Mouse (Mus musculus): ENCODE measurements around the gene Fbln2.

Gene Fbln2

GRCm38 (mm10) chr6:91295431-91295830 lies 83.2 kb downstream of the Fbln2 start:
- in situ Hi-C loops (cut with MboI; ENCODE audit: unreplicated experiment in 2 of 2) = loop anchor here (25.0 kb wide), 2 partner anchors 683 to 967 kb away; partner anchors contain the start of gene Slc41a3 (in 1 of the 2)

GRCm38 (mm10) chr6:91298828-91299227 lies 86.6 kb downstream of the Fbln2 start:
- in situ Hi-C loops (cut with MboI; ENCODE audit: unreplicated experiment in 2 of 2) = loop anchor here (25.0 kb wide), 2 partner anchors 687 to 963 kb away; partner anchors contain the start of gene Slc41a3 (in 1 of the 2)

- in situ Hi-C loops (cut with MboI; ENCODE audit: unreplicated experiment in 2 of 2) = no loop called here
Observed at GRCm38 (mm10) chr6:91300079-91300478, 87.8 kb downstream of the Fbln2 start.

GRCm38 (mm10) chr6:91301839-91302238 lies 89.6 kb downstream of the Fbln2 start:
- in situ Hi-C loops (cut with MboI; ENCODE audit: unreplicated experiment in 2 of 2) = no loop called here

- in situ Hi-C loops (cut with MboI; ENCODE audit: unreplicated experiment in 2 of 2) = no loop called here
Observed at GRCm38 (mm10) chr6:91302337-91302736, 90.1 kb downstream of the Fbln2 start.

- in situ Hi-C loops (cut with MboI; ENCODE audit: unreplicated experiment in 2 of 2) = no loop called here
Observed at GRCm38 (mm10) chr6:91304172-91304571, 91.9 kb downstream of the Fbln2 start.

- in situ Hi-C loops (cut with MboI; ENCODE audit: unreplicated experiment in 2 of 2) = no loop called here
Observed at GRCm38 (mm10) chr6:91307972-91308371, 95.7 kb downstream of the Fbln2 start.

GRCm38 (mm10) chr6:91311204-91311603 lies 98.9 kb downstream of the Fbln2 start:
- in situ Hi-C loops (cut with MboI; ENCODE audit: unreplicated experiment in 2 of 2) = no loop called here

- in situ Hi-C loops (cut with MboI; ENCODE audit: unreplicated experiment in 2 of 2) = no loop called here
Observed at GRCm38 (mm10) chr6:91312491-91312890, 100.2 kb downstream of the Fbln2 start.

Measured in v-Abl transformed pro-B cells (cell line).